Mouse (Mus musculus) large intestine, adult 2 months (tissue): ENCODE results near the gene Rarb. TPM values are rescaled to one million over a fixed set of nuclear protein-coding genes. Genes with fewer than 3 reads are reported as not detected.

Source experiments
- DNase-seq: peaks from one replicate; pipeline ENCODE4 v3.0.0-alpha.2; 2012; ENCODE audit warnings: low read depth, low spot score
- WGBS: fragments of 180-500 bp; shearing (Covaris S2); methylation state at CpG from one replicate; pipeline ENCODE4 v1.1.7; 2018; 5-methylcytosine and 5-hydroxymethylcytosine counted together
- polyA plus RNA-seq: library from polyadenylated mRNA; depleted of rRNA; stranded (reverse); fragments of >200 nt; gene quantifications from 2 replicates; pipeline ENCODE4 v1.2.3, GENCODE M21; 2012

Gene Rarb
- polyA plus RNA-seq, 1 experiment = 1.5 TPM

- DNase-seq = no peak
- 87% methylated on average over 7 of the region's 7 CpGs for WGBS
Observed at GRCm38 (mm10) chr14:16599224-16599623, 219.7 kb downstream of the Rarb start.

- no peak for DNase-seq
- WGBS = 39% methylated on average over 4 of the region's 4 CpGs
Observed at GRCm38 (mm10) chr14:16598074-16598501, 220.9 kb downstream of the Rarb start.

GRCm38 (mm10) chr14:16589139-16589538, 229.8 kb downstream of the Rarb start:
- 78% methylated on average over 4 of the region's 4 CpGs for WGBS
- no peak for DNase-seq

- DNase-seq = no peak
Observed at GRCm38 (mm10) chr14:16578100-16578499, 240.9 kb downstream of the Rarb start.

- WGBS = 29% methylated on average over 1 of the region's 1 CpGs
- no peak for DNase-seq
Observed at GRCm38 (mm10) chr14:16577049-16577448, 241.9 kb downstream of the Rarb start.

GRCm38 (mm10) chr14:16574925-16575721, 243.8 kb downstream of the Rarb start:
- WGBS = 1% methylated on average over 52 of the region's 52 CpGs

GRCm38 (mm10) chr14:16573475-16574171, 245.3 kb downstream of the Rarb start:
- no peak for DNase-seq
- WGBS = 65% methylated on average over 6 of the region's 6 CpGs

More at GRCm38 (mm10) chr14:16574925-16575721, 243.8 kb downstream of the Rarb start:
- peak; percentile 4 for DNase-seq

GRCm38 (mm10) chr14:16572755-16573340, 246.1 kb downstream of the Rarb start:
- no peak for DNase-seq
- 61% methylated on average over 8 of the region's 8 CpGs for WGBS

- 46% methylated on average over 7 of the region's 7 CpGs for WGBS
- DNase-seq = no peak
Observed at GRCm38 (mm10) chr14:16569506-16570001, 249.4 kb downstream of the Rarb start.

- 81% methylated on average over 1 of the region's 1 CpGs for WGBS
Observed at GRCm38 (mm10) chr14:16566920-16567319, 252.0 kb downstream of the Rarb start.

GRCm38 (mm10) chr14:16563912-16564311, 255.0 kb downstream of the Rarb start:
- DNase-seq = no peak
- 47% methylated on average over 2 of the region's 2 CpGs for WGBS

More at GRCm38 (mm10) chr14:16566920-16567319, 252.0 kb downstream of the Rarb start:
- no peak for DNase-seq

- 82% methylated on average over 6 of the region's 6 CpGs for WGBS
- DNase-seq = no peak
Observed at GRCm38 (mm10) chr14:16561496-16562170, 257.3 kb downstream of the Rarb start.

GRCm38 (mm10) chr14:16559294-16560217, 259.4 kb downstream of the Rarb start:
- no peak for DNase-seq
- 39% methylated on average over 12 of the region's 12 CpGs for WGBS

GRCm38 (mm10) chr14:16558033-16558432, 260.9 kb downstream of the Rarb start:
- 82% methylated on average over 2 of the region's 2 CpGs for whole genome bisulfite sequencing
- peak; percentile 4 for DNase-seq

- WGBS = 48% methylated on average over 12 of the region's 12 CpGs
- no peak for DNase-seq
Observed at GRCm38 (mm10) chr14:16554643-16555459, 264.1 kb downstream of the Rarb start.

GRCm38 (mm10) chr14:16554319-16554642, 264.7 kb downstream of the Rarb start:
- no peak for DNase-seq
- 49% methylated on average over 1 of the region's 1 CpGs for WGBS

- 78% methylated on average over 1 of the region's 1 CpGs for WGBS
- DNase-seq = no peak
Observed at GRCm38 (mm10) chr14:16552293-16552692, 266.7 kb downstream of the Rarb start.

GRCm38 (mm10) chr14:16551843-16552242, 267.1 kb downstream of the Rarb start:
- WGBS = 72% methylated on average over 1 of the region's 1 CpGs
- no peak for DNase-seq
